Mouse (Mus musculus) heart, postnatal 10 days (tissue): ENCODE data around the gene Sirt3. TPM values are rescaled to one million over a fixed set of nuclear protein-coding genes. Genes with fewer than 3 reads are reported as not detected.
A peak's percentile ranks its signal among the peaks of the same experiment; 100 is the strongest.

Source experiments
- DNase-seq, 2 experiments: peaks; one replicate each; pipeline ENCODE4 v3.0.0; 2021
- intact Hi-C: fragments of 180-260 bp; cut with DNase I; formaldehyde crosslinking; loops from one replicate; pipeline ENCODE4 v1.15.1; 2025
- total RNA-seq, 2 experiments: library from RNA; stranded (reverse); gene quantifications; 2 replicates each; pipeline ENCODE4 v1.2.3; 2021

Gene Sirt3
- total RNA-seq, 2 experiments from 2014 or later = 53.4 to 58.2 TPM

DNA sequence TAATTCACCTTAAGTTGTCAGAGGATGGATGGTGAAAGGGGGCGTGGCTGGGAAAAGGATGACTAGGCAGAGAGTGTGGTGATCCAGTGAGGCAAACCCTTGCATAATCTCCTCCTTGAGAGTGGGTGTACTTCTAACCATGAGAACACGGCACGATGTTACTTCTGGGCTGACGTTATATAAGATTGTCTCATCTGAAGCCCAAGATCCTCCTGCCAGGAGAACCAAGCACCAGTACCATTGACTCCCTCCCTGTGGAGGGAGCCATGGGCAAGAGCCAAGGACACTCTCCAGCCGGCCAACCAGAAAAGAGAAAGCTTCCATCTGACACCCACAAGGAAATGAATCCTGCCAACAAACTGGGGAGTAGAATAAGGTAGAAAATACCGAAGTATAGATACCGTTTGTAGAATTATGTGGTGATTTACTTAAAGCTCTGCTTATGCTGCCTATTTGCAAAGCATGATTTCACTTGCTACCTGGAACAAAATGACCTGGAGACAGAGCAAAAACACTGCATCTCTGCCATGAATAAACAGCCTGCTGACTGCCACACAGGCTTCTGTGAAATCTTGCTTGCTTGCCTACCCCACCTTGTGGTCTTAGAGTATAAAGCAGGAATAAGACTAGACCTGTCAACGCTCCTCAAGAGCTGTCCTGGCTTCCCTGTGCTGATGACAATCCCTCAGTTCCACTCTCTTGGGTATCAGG, 53.8 kb downstream of the Sirt3 start:
- intact Hi-C loops = loop anchor here (5.0 kb wide), 1 partner anchor 751 kb away; no protein-coding TSS in a partner anchor
- peak; percentile 34 to 44 for DNase-seq

DNA sequence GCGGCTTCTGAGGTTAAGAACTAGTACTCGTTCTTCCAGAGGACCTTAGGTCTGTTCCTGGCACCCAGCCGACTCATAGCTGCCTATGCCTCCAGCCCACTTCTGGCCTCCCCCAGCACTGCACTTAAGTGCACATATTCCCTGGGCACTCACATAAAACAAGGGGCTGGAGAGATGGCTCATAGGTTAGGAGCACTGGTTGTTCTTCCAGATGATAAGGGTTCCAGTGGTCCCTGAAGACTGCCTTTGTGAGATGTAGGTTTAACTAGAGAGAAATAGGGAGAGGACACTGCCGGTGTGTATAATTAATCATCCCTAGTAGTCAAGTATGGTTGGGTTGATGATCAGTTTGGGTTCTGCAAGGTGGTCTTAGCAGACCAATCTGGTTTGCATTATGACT, 59.4 kb downstream of the Sirt3 start:
- intact Hi-C loops = no loop called here
- no peak for DNase-seq

DNA sequence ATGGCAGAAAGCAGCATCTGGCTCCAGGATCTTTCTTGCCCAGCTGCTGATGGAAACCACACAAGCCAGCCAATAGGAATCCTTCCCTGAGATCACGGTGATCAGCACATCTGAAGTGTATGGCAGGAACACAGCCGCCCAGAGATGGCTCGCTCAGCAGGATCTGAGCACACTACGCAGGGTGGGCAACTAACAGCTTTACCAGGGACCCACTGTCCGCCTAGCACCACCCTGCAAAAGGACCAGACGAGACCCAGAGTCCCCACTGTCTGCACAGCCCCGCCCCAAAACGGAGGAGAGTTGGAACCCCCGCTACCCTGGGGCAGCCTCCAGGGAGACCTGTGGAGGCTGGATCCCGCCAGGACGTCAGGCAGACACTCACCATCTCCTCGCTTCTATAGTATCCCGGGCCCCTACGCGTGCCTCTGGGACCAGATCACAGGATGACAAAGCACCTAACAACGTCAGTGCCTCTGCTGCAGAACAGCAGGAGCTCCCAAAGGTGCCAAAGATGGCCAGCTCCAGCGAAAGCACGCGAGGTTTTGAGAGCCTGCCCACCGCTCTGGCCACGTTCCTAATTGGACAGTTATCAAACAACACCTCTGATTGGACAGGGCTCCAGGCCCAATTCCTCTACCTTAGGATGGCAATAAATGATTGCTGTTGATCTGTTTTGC, 60.3 kb downstream of the Sirt3 start, which contains the start of gene Zfp941:
Zfp941 (minus strand) TSS at position 526 of the 677 bp plus-strand sequence.
- intact Hi-C loops = no loop called here
- peak; percentile 37 to 51 for DNase-seq

DNA sequence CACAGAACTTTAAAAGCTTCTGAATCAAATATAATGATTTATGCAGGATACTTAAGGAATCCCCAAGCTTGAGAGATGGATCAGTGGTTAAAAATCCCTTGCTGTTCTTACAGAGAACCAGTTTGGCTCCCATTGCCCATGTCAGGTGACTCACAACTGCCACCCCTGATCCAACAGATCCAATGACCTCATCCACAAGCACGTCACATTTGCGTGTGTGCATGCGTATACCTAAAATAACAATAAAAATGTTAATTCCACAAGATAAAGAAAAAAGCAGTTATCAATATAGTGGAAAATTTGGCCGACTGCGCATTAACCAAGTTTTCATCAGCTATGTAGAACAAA, 60.8 kb downstream of the Sirt3 start:
- DNase-seq = no peak
- intact Hi-C loops = no loop called here

DNA sequence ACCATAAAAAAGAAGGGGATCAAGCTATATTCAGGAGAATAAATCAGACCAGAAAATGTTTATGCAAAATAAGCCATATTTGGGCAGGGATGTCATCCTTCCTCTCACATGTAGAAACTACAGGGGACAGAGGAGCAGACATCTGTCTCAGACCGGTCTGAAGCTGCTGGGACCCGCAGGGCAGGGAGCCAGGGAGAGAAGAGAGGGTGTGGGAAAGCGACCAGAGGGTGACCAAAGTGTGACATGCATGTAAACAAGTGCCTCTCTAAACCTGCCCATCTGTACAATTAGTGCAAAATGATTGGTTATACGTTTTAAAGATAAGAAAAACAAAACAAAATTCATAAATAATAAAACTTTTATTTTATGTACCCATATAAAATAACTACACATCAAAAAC, 61.9 kb downstream of the Sirt3 start:
- intact Hi-C loops = no loop called here
- DNase-seq = no peak

Other genes starting within 250 kb of the Sirt3 start
- gene Olfr53, start 235.9 kb downstream of the Sirt3 start, total RNA-seq = not detected
- gene Olfr539, start 222.4 kb downstream of the Sirt3 start, total RNA-seq = not detected
- not detected for gene Olfr45, start 200.4 kb downstream of the Sirt3 start, total RNA-seq
- not detected for gene Olfr541, start 185.0 kb downstream of the Sirt3 start, total RNA-seq
- gene Cyp2e1, start 118.6 kb downstream of the Sirt3 start, total RNA-seq = under 1 TPM; 0.24 to 0.47 TPM
- gene Syce1, start 94.5 kb downstream of the Sirt3 start, total RNA-seq = not detected
- under 1 TPM; 0.45 to 0.47 TPM for gene Zfp941, start 60.1 kb downstream of the Sirt3 start, total RNA-seq
- gene Urah, start 47.3 kb downstream of the Sirt3 start, total RNA-seq = not detected
- 10 to 100 TPM; 19.6 to 23.6 TPM for gene Scgb1c1, start 36.8 kb downstream of the Sirt3 start, total RNA-seq
- gene Odf3, start 34.5 kb downstream of the Sirt3 start, total RNA-seq = not detected
- gene Gm45785, start 26.0 kb downstream of the Sirt3 start, total RNA-seq = not detected
- gene Ric8a, start 25.4 kb downstream of the Sirt3 start, total RNA-seq = 10 to 100 TPM; 27.0 to 29.8 TPM
- 10 to 100 TPM; 13.1 to 15.9 TPM for gene Bet1l, start 24.7 kb downstream of the Sirt3 start, total RNA-seq
- gene Psmd13, start 341 bp downstream of the Sirt3 start, total RNA-seq = 100 to 1,000 TPM; 111 to 114 TPM
- gene Cox8b, start 18.1 kb upstream of the Sirt3 start, total RNA-seq = 1,000 to 10,000 TPM; 1,771 to 1,883 TPM
- not detected for gene Nlrp6, start 38.6 kb upstream of the Sirt3 start, total RNA-seq
- 1 to 10 TPM; 7.7 to 8.6 TPM for gene Pgghg, start 59.1 kb upstream of the Sirt3 start, total RNA-seq
- 1 to 10 TPM in 1 of 2 experiments, not detected in 1; 1.1 TPM for gene Ifitm5, start 68.0 kb upstream of the Sirt3 start, total RNA-seq
- not detected for gene Gm45717, start 73.6 kb upstream of the Sirt3 start, total RNA-seq
- 100 to 1,000 TPM; 168 to 187 TPM for gene Ifitm2, start 73.7 kb upstream of the Sirt3 start, total RNA-seq
- gene Ifitm1, start 84.9 kb upstream of the Sirt3 start, total RNA-seq = 1 to 10 TPM; 2.4 to 3.8 TPM
- gene Ifitm3, start 128.5 kb upstream of the Sirt3 start, total RNA-seq = 100 to 1,000 TPM; 104 to 117 TPM
- under 1 TPM in 1 of 2 experiments, not detected in 1; 0.69 TPM for gene Ifitm6, start 135.6 kb upstream of the Sirt3 start, total RNA-seq
- not detected for gene Gm17387, start 146.8 kb upstream of the Sirt3 start, total RNA-seq
- gene B4galnt4, start 178.8 kb upstream of the Sirt3 start, total RNA-seq = under 1 TPM in 1 of 2 experiments, not detected in 1; 0.22 TPM
- under 1 TPM in 1 of 2 experiments, not detected in 1; 0.24 TPM for gene Pkp3, start 195.9 kb upstream of the Sirt3 start, total RNA-seq
- 1 to 10 TPM; 6.7 to 8.2 TPM for gene Sigirr, start 218.3 kb upstream of the Sirt3 start, total RNA-seq
- under 1 TPM; 0.10 to 0.14 TPM for gene Ano9, start 235.5 kb upstream of the Sirt3 start, total RNA-seq
- 10 to 100 TPM; 37.4 to 45.9 TPM for gene Ptdss2, start 240.1 kb upstream of the Sirt3 start, total RNA-seq